Mouse (Mus musculus): ENCODE results near the gene Ces2h. TPM values are rescaled to one million over a fixed set of nuclear protein-coding genes. Genes with fewer than 3 reads are reported as not detected.

The Ces2h gene
- polyA plus RNA-seq (2015; fragmentation: Nextera tagmentation; extraction: Ambion mirVana): not detected in 2 replicates

DNA sequence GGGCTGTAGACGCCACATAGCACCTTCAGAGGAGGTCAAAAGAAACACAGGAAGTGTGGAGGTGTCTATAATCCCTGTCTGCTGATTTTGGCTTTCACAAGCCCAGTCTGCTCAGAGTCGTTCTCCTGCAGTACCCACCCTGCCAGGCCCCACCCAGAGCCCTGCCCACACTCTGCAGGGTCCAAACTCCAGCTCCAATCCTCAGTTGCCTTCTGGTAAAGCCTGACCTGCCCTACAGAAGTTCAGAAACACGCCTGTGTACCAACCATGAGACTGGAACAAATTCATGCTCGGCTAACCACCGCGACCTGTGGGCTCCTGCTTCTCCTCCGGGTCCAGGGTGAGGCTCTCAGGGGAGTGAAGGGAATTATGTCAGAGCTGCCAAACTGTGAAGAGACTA is at the start of gene Ces2h:
Gene Ces2h, plus strand, starts transcription at position 268 of the 400 bp plus-strand sequence.
- no peaks in the 10 kb centered on the region for H3K27me3 ChIP-seq
- WGBS: 89% methylated on average over 7 of the region's 7 CpGs
- ATAC-seq (ENCODE audit: low FRiP score, low read depth): no peak
- no peak within 1 kb of the TSS for H3K4me3 ChIP-seq
- H3K9ac ChIP-seq: no peak within 1 kb of the TSS
- no peak within 1 kb of the TSS for H3K27ac ChIP-seq (replicated peaks)
- no peak within 1 kb of the TSS for H3K4me2 ChIP-seq
- H3K9me3 ChIP-seq: no peaks in the 10 kb centered on the region
- H3K36me3 ChIP-seq: no peaks in the 10 kb centered on the region
- H3K4me1 ChIP-seq (replicated peaks): no peaks in the 10 kb centered on the region

DNA sequence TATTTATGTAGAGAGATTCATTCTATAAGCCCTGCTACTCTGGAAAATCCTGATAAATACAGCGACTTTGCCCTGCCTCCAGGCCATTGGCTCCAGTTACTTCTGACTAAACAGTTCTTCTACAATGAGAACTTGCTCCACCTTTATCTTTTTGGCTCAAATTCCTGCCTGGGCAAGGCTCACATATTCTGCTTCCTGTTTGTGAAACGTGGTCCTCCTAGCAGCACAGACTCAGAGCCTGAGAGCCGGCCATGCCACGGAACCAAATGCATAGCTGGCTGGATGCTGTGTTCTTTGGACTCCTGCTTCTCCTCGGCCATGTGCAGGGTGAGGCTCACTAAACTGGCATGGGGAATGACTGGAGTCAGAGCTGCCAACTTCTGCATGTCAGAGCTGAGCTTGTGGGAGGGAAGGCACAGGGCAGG is 39.1 kb upstream of the Ces2h start, which contains the start of gene Ces2g:
Gene Ces2g, plus strand, starts transcription at position 182 of the 425 bp plus-strand sequence.
- no peak within 1 kb of the TSS for H3K27ac ChIP-seq (replicated peaks)
- no peak for ATAC-seq (ENCODE audit: low FRiP score, low read depth)
- no peaks in the 10 kb centered on the region for H3K36me3 ChIP-seq
- no peak within 1 kb of the TSS for H3K4me2 ChIP-seq
- H3K4me1 ChIP-seq (replicated peaks): no peaks in the 10 kb centered on the region
- H3K9me3 ChIP-seq: no peaks in the 10 kb centered on the region
- 70% methylated on average over 5 of the region's 5 CpGs for WGBS
- no peaks in the 10 kb centered on the region for H3K27me3 ChIP-seq
- no peak within 1 kb of the TSS for H3K4me3 ChIP-seq
- H3K9ac ChIP-seq: no peak within 1 kb of the TSS

DNA sequence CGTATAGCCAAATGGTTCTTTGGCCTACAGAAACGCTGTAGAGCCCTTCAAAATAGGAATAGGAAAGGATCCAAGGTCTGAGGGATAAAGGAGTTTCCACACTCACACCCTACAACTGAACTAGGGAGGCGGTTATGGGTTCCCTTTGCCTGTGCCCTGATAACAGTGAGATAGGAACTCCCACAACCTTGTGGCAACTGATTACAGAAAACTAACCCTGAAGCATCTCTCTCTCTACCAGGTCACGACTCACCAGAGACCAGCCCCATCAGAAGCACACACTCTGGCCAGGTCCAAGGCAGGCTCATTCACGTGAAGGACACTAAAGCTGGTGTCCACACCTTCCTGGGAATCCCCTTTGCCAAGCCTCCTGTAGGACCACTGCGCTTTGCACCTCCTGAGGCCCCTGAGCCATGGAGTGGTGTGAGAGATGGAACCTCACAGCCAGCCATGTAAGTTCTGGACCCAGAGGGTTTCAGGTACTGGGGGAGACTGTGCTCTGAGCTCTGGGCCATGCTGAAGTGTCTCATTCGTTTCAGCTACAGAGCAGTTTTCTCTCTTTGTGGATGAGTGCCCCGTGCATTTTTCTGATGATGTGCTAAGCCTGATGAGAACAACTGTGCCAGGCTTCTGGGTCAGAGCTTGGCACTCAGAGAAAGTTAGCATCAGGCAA is 38.3 kb upstream of the Ces2h start:
- no peak overlapping the region for H3K4me3 ChIP-seq
- H3K27ac ChIP-seq (replicated peaks): no peak overlapping the region
- no peak overlapping the region for H3K4me2 ChIP-seq
- no peaks in the 10 kb centered on the region for H3K4me1 ChIP-seq (replicated peaks)
- 83% methylated on average over 8 of the region's 8 CpGs for WGBS
- no peaks in the 10 kb centered on the region for H3K27me3 ChIP-seq
- H3K9ac ChIP-seq: no peak overlapping the region
- H3K36me3 ChIP-seq: no peaks in the 10 kb centered on the region
- ATAC-seq (ENCODE audit: low FRiP score, low read depth): no peak
- no peaks in the 10 kb centered on the region for H3K9me3 ChIP-seq

DNA sequence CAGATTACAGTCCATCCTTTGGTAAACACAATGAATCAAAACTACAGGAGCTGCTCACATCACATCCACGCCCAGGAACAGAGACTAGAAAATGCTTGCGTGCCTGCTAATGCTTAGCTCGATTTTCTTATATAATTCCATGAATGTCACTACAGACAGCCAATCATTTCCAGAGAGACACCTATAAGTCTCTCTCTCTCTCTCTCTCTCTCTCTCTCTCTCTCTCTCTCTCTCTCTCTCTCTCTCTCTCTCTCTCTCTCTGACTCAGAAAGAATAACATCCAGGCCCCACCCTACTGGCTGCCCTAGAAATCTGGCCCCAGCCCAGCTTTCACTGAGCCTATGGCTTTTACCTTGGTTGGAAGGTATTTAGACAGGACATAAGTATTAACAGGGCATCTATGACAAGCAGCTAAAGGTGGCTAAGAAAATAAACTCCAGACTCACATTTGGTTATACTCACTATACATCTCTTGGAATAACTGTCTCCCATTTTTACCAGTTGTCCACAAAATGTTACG is 37.2 kb upstream of the Ces2h start:
- H3K27ac ChIP-seq (replicated peaks): no peak overlapping the region
- no peak overlapping the region for H3K4me2 ChIP-seq
- no peak overlapping the region for H3K9ac ChIP-seq
- 84% methylated on average over 4 of the region's 4 CpGs for WGBS
- H3K36me3 ChIP-seq: no peaks in the 10 kb centered on the region
- H3K4me3 ChIP-seq: no peak overlapping the region
- ATAC-seq (ENCODE audit: low FRiP score, low read depth): no peak
- H3K4me1 ChIP-seq (replicated peaks): no peaks in the 10 kb centered on the region
- H3K9me3 ChIP-seq: no peaks in the 10 kb centered on the region
- H3K27me3 ChIP-seq: no peaks in the 10 kb centered on the region

DNA sequence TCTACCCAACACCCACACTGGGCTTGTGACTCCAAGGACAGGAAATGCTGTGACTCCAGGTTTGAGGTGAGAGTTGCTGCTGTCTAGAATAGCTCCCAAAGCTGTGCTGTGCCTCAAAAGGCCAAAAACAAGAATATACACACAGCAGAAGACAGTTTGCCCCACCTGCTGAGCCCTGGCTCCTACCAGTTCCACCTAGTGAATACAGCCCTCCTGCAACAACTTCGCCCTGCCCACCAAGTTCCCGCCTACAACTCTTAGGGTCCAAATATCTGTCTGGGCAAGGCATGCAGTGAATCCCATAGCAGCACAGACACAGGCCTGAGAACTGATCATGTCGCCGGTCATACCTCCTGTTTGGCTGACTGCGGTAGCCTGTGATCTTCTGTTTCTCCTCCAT is 16.5 kb upstream of the Ces2h start:
- Histone ChIP-seq H3K9me3 (0 out of 2 replicates have a peak, but pooled peaks cover 6% of the 10 kb centered on the region), H3K4me1 (replicated peaks) (no peaks in the 10 kb centered on the region), H3K36me3 (no peaks in the 10 kb centered on the region), H3K4me3 (no peak overlapping the region), H3K27me3 (no peaks in the 10 kb centered on the region), H3K4me2 (no peak overlapping the region), H3K27ac (replicated peaks) (no peak overlapping the region), H3K9ac (no peak overlapping the region)
- ATAC-seq (ENCODE audit: low FRiP score, low read depth): no peak
- 92% methylated on average over 5 of the region's 5 CpGs for WGBS

DNA sequence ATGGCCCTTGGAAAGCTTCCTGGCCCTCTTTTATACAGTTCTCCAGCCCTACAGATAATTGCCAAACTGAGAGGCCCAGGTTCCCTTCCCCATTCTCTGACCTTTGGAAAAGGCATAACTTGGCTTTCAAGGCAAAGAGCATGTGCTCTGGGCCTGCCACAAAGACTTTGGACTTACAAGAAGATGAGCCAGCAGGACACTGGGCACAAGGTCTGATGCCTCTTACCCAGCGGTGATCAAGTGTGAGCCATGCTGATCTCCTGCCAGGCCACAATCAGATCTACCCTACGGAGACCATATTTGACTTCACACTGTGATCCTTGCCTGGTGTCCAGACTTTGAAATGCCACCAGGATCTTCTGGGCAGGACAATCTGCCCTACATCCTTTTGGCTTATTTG is 15.7 kb upstream of the Ces2h start:
- Histone ChIP-seq H3K4me3 (no peak overlapping the region), H3K9me3 (0 out of 2 replicates have a peak, but pooled peaks cover 6% of the 10 kb centered on the region), H3K9ac (no peak overlapping the region), H3K27me3 (no peaks in the 10 kb centered on the region), H3K4me1 (replicated peaks) (no peaks in the 10 kb centered on the region), H3K36me3 (no peaks in the 10 kb centered on the region), H3K27ac (replicated peaks) (no peak overlapping the region), H3K4me2 (no peak overlapping the region)
- ATAC-seq (ENCODE audit: low FRiP score, low read depth): no peak
- 91% methylated on average over 2 of the region's 2 CpGs for WGBS

DNA sequence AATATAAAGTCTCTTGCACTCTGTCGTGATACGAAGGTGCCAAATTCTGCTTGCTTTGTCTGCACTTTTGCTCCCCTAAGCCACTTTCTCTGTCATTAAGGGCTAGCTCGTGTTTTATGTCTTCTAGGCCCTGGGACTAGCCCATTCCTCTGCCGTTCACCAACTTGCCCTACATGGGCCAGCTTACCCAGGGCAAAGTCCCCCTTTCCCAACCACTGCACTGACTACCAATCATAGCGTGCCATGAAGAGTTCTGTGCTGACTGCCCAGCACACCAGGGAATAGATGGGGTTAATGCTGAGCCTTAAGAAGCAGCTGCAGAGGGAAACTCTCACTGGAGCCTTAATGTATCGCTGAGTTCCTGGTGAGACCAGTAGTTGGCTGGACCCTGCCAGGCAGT is 2.5 kb upstream of the Ces2h start:
- no peaks in the 10 kb centered on the region for H3K9me3 ChIP-seq
- H3K9ac ChIP-seq: no peak overlapping the region
- H3K4me3 ChIP-seq: no peak overlapping the region
- WGBS: 86% methylated on average over 6 of the region's 6 CpGs
- no peak overlapping the region for H3K4me2 ChIP-seq
- no peak for ATAC-seq (ENCODE audit: low FRiP score, low read depth)
- no peaks in the 10 kb centered on the region for H3K36me3 ChIP-seq
- H3K4me1 ChIP-seq (replicated peaks): no peaks in the 10 kb centered on the region
- H3K27me3 ChIP-seq: no peaks in the 10 kb centered on the region
- no peak overlapping the region for H3K27ac ChIP-seq (replicated peaks)

DNA sequence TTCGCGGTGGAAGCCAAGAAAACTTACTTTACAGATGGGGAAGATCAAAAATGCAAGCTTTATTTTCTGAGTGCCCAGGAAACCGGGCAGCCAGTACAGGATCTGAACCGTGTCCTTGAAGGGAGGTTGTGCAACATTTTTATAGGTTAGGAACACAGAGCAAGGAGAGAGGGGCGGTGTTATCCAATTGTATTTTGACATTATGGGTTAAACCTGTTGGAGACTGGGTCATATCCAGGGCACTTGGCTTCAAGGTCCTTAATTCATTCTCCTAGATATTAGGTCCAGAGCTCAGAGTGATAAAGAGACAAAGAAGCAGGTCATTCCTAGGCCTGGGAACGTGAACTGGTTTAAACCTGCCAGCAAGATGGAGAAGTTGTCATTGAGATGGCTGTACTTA is 1.5 kb upstream of the Ces2h start:
- H3K9ac ChIP-seq: no peak overlapping the region
- H3K36me3 ChIP-seq: no peaks in the 10 kb centered on the region
- no peak for ATAC-seq (ENCODE audit: low FRiP score, low read depth)
- WGBS: 85% methylated on average over 6 of the region's 6 CpGs
- no peaks in the 10 kb centered on the region for H3K27me3 ChIP-seq
- H3K27ac ChIP-seq (replicated peaks): no peak overlapping the region
- no peaks in the 10 kb centered on the region for H3K4me1 ChIP-seq (replicated peaks)
- no peaks in the 10 kb centered on the region for H3K9me3 ChIP-seq
- H3K4me2 ChIP-seq: no peak overlapping the region
- H3K4me3 ChIP-seq: no peak overlapping the region

DNA sequence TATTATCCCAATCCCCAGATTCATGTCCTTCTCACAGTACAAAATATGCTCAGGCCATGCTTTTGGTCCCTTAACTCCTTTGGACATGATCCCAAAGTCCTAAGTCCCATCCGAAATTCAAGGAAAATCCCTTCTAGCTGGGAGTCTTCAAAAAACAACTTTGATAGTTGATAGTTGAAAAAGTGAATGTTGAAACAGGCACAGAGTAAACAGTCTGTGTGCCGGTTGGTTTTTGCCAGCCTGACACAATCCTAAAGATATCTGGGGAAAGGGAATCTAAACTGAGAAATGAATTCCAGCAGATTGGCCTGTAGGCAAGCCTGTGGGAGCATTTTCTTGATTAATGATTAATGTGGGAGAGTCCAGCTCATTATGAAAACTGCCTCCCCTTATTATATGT is 9.3 kb downstream of the Ces2h start:
- no peak overlapping the region for H3K9ac ChIP-seq
- H3K27ac ChIP-seq (replicated peaks): no peak overlapping the region
- H3K4me3 ChIP-seq: no peak overlapping the region
- no peaks in the 10 kb centered on the region for H3K9me3 ChIP-seq
- 84% methylated on average over 2 of the region's 2 CpGs for WGBS
- no peaks in the 10 kb centered on the region for H3K36me3 ChIP-seq
- no peak overlapping the region for H3K4me2 ChIP-seq
- ATAC-seq (ENCODE audit: low FRiP score, low read depth): no peak
- no peaks in the 10 kb centered on the region for H3K27me3 ChIP-seq
- no peaks in the 10 kb centered on the region for H3K4me1 ChIP-seq (replicated peaks)

DNA sequence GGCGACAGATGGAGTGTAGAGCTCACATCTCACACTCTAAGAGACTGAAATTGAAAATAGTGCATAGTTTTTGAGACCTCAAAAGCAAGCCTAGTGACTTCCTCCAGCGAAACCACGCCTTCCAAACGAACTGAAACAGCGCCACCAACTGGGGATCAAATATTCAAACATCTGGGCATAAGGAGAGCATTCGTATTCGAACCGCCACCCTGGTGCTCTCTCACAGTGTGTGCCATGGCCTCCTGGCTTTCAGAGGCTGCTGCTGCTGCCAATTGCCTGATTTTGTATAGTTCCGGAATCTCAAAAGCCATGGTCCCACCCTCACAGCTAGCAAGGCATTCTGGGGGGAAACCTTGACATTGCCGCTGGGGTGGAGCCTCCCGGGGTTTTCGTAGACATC is 10.5 kb downstream of the Ces2h start:
- Histone ChIP-seq H3K9me3 (no peaks in the 10 kb centered on the region), H3K27ac (replicated peaks) (no peak overlapping the region), H3K27me3 (no peaks in the 10 kb centered on the region), H3K4me2 (no peak overlapping the region), H3K36me3 (no peaks in the 10 kb centered on the region), H3K9ac (no peak overlapping the region), H3K4me3 (no peak overlapping the region), H3K4me1 (replicated peaks) (no peaks in the 10 kb centered on the region)
- 84% methylated on average over 12 of the region's 12 CpGs for WGBS
- no peak for ATAC-seq (ENCODE audit: low FRiP score, low read depth)

DNA sequence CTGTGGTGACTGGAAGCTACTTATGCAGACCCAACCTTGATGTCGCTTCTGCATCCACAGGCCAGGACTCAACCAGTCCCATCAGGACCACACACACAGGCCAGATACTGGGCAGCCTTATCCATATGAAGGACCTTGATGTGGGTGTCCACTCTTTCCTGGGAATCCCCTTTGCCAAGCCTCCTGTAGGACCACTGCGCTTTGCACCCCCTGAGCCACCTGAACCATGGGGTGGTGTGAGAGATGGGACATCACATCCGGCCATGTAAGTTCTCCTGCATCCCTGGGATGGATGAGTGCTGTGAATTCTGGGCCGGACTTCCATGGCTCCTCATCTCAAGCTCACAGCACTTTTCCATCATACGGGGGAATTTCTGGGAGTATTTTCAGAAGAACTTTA is 13.7 kb downstream of the Ces2h start:
- H3K4me1 ChIP-seq (replicated peaks): no peaks in the 10 kb centered on the region
- no peak overlapping the region for H3K9ac ChIP-seq
- H3K4me2 ChIP-seq: no peak overlapping the region
- no peaks in the 10 kb centered on the region for H3K27me3 ChIP-seq
- no peak overlapping the region for H3K27ac ChIP-seq (replicated peaks)
- H3K4me3 ChIP-seq: no peak overlapping the region
- 91% methylated on average over 5 of the region's 5 CpGs for WGBS
- ATAC-seq (ENCODE audit: low FRiP score, low read depth): no peak
- no peaks in the 10 kb centered on the region for H3K36me3 ChIP-seq
- no peaks in the 10 kb centered on the region for H3K9me3 ChIP-seq

DNA sequence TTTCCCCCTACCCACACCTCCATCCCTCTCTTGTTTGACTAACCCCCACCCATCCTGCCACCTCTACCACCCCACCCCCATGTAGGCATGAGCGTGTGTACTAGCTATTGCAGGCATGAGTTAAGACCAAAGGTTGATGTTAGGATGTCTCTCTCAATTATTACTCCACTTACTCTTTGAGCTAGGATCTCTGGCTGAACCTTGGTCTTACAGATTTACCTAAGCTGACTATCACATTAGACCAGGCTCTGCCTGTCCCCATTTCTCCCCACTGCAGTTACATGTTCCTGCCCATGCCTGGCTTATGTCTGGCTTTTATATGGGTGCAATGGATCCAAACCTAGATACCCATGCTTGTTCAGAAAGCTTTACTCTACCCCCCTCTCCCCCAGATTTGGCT is 21.3 kb downstream of the Ces2h start:
- Histone ChIP-seq H3K36me3 (no peaks in the 10 kb centered on the region), H3K9me3 (no peaks in the 10 kb centered on the region), H3K4me2 (no peak overlapping the region), H3K4me1 (replicated peaks) (no peaks in the 10 kb centered on the region), H3K4me3 (no peak overlapping the region), H3K9ac (no peak overlapping the region), H3K27ac (replicated peaks) (no peak overlapping the region), H3K27me3 (no peaks in the 10 kb centered on the region)
- 87% methylated on average over 1 of the region's 1 CpGs for WGBS
- ATAC-seq (ENCODE audit: low FRiP score, low read depth): no peak

DNA sequence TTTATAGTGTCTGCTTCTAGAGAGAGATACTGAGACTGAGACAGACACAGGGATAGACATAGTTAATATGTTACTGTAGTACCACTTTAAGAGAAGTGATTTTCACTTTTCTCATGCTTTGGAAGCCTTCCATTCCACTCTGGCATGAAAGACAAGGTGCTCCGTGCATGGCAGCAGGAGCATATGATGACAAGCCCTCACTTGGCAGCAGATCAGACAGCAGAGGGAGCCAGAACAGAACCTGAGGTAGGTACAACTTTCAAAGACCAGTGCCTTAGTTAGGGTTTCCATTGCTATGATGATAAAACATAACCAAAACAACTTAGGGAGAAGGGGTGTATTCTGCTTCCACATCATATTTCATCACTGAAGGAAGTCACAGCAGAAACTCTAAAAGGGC is 22.4 kb downstream of the Ces2h start:
- H3K4me3 ChIP-seq: no peak overlapping the region
- no peaks in the 10 kb centered on the region for H3K27me3 ChIP-seq
- no peaks in the 10 kb centered on the region for H3K4me1 ChIP-seq (replicated peaks)
- H3K9ac ChIP-seq: no peak overlapping the region
- no peak overlapping the region for H3K4me2 ChIP-seq
- ATAC-seq (ENCODE audit: low FRiP score, low read depth): no peak
- H3K9me3 ChIP-seq: no peaks in the 10 kb centered on the region
- no peaks in the 10 kb centered on the region for H3K36me3 ChIP-seq
- 65% methylated on average over 1 of the region's 1 CpGs for whole genome bisulfite sequencing
- H3K27ac ChIP-seq (replicated peaks): no peak overlapping the region

Measured in hindbrain, embryonic 15.5 days (tissue).